Comparison of ENCODE assay signal across 20 mouse cellular contexts in genomic region chr14:74784243-74784934, GRCm38 (mm10).
"Had no signal": no experiment of that assay in that cellular context is flagged by ENCODE, and none has a peak within 500 bp of the region (broad histone marks: within the 10 kb centered on the region; RNA-seq: fewer than 3 reads in every experiment).

No protein-coding gene starts in this region.

- DNase-seq: kidney, postnatal 14 days; kidney, postnatal 4 days; left cerebral cortex, postnatal 4 days; liver, postnatal 0 days; lung, embryonic 14.5 days; right cerebral cortex, adult 18-20 months; right cerebral cortex, postnatal 14 days; right cerebral cortex, postnatal 4 days; thymus, postnatal 25 days had no signal

- H3K4me1 ChIP-seq: limb, embryonic 12.5 days; limb, embryonic 15.5 days; midbrain, embryonic 12.5 days; midbrain, embryonic 15.5 days had no signal

- H3K27me3 ChIP-seq: limb, embryonic 12.5 days; limb, embryonic 15.5 days; midbrain, embryonic 12.5 days; midbrain, embryonic 15.5 days; neural tube, embryonic 12.5 days; neural tube, embryonic 15.5 days had no signal

- ATAC-seq: liver, postnatal 0 days; lung, postnatal 0 days; midbrain, embryonic 15.5 days had no signal

- H3K4me3 ChIP-seq: limb, embryonic 12.5 days; limb, embryonic 15.5 days; midbrain, embryonic 12.5 days; midbrain, embryonic 15.5 days; neural tube, embryonic 12.5 days; neural tube, embryonic 15.5 days had no signal

- H3K27ac ChIP-seq: limb, embryonic 12.5 days; limb, embryonic 15.5 days; liver, embryonic 14.5 days; macrophage; midbrain, embryonic 12.5 days; midbrain, embryonic 15.5 days; neural tube, embryonic 12.5 days; neural tube, embryonic 15.5 days; stomach, postnatal 0 days had no signal

- H3K9me3 ChIP-seq: limb, embryonic 12.5 days; limb, embryonic 15.5 days; midbrain, embryonic 12.5 days; midbrain, embryonic 15.5 days; neural tube, embryonic 12.5 days; neural tube, embryonic 15.5 days had no signal

- H3K4me2 ChIP-seq: limb, embryonic 12.5 days; limb, embryonic 15.5 days; liver, embryonic 11.5 days; lung, embryonic 14.5 days; midbrain, embryonic 12.5 days; midbrain, embryonic 15.5 days; neural tube, embryonic 12.5 days; neural tube, embryonic 15.5 days had no signal

- H3K9ac ChIP-seq: limb, embryonic 12.5 days; limb, embryonic 15.5 days; liver, embryonic 14.5 days; liver, postnatal 0 days; lung, embryonic 14.5 days; midbrain, embryonic 12.5 days; midbrain, embryonic 15.5 days; neural tube, embryonic 12.5 days; neural tube, embryonic 15.5 days had no signal
